Mouse (Mus musculus) liver, embryonic 13.5 days (tissue): ENCODE data around the gene Tbc1d17. TPM values are rescaled to one million over a fixed set of nuclear protein-coding genes. Genes with fewer than 3 reads are reported as not detected.
A peak's percentile ranks its signal among the peaks of the same experiment; 100 is the strongest.

ENCODE experiments used
- ATAC-seq: fragments of 200-750 bp; cut with Nextera tagmentation; 2 replicates; pipeline ENCODE4 v1.8.0; 2017; ENCODE audit warnings: low read depth, mild to moderate bottlenecking, moderate number of reproducible peaks, moderate library complexity
- DNase-seq: peaks from one replicate; pipeline ENCODE4 v3.0.0; 2022
- H3K27ac ChIP-seq: fragments of 300-500 bp; sonication (generic); 2 replicates; pipeline ENCODE4 v1.5.1; 2015; ENCODE audit warnings: moderate library complexity, mild to moderate bottlenecking, inconsistent platforms
- H3K27me3 ChIP-seq: fragments of 300-500 bp; sonication (generic); 2 replicates; pipeline ENCODE4 v1.6.1; 2015; ENCODE audit warnings: mild to moderate bottlenecking, inconsistent platforms
- H3K36me3 ChIP-seq: fragments of 300-500 bp; sonication (generic); 2 replicates; pipeline ENCODE4 v1.6.1; 2015; ENCODE audit warnings: mild to moderate bottlenecking, inconsistent platforms
- H3K4me1 ChIP-seq: fragments of 300-500 bp; sonication (generic); replicated peaks from 2 replicates; pipeline ENCODE4 v1.6.1; 2015; ENCODE audit warnings: inconsistent platforms
- H3K4me2 ChIP-seq: fragments of 300-500 bp; sonication (generic); 2 replicates; pipeline ENCODE4 v1.6.1; 2015; ENCODE audit warnings: inconsistent platforms, mild to moderate bottlenecking, moderate library complexity
- H3K4me3 ChIP-seq: fragments of 300-500 bp; sonication (generic); replicated peaks from 2 replicates; pipeline ENCODE4 v1.5.1; 2015; ENCODE audit warnings: mild to moderate bottlenecking, inconsistent platforms
- H3K9ac ChIP-seq: fragments of 300-500 bp; sonication (generic); 2 replicates; pipeline ENCODE4 v1.6.1; 2015; ENCODE audit warnings: mild to moderate bottlenecking, inconsistent platforms
- H3K9me3 ChIP-seq: fragments of 300-500 bp; sonication (generic); replicated peaks from 2 replicates; pipeline ENCODE4 v1.6.1; 2016; ENCODE audit warnings: inconsistent platforms
- WGBS: fragments of 180-500 bp; shearing (Covaris S2); methylation state at CpG from one replicate; pipeline ENCODE4 v1.1.7; 2015; ENCODE audit not compliant: insufficient replicate concordance; 5-methylcytosine and 5-hydroxymethylcytosine counted together
- polyA plus RNA-seq: library from polyadenylated mRNA; unstranded; fragments of >200 nt; fragmentation: Nextera tagmentation; extraction: Ambion mirVana; gene quantifications from 2 replicates; pipeline ENCODE4 v1.2.1, GENCODE M21; 2015

Gene Tbc1d17
- polyA plus RNA-seq, 1 experiment from 2014 or later: 29.0 TPM

DNA sequence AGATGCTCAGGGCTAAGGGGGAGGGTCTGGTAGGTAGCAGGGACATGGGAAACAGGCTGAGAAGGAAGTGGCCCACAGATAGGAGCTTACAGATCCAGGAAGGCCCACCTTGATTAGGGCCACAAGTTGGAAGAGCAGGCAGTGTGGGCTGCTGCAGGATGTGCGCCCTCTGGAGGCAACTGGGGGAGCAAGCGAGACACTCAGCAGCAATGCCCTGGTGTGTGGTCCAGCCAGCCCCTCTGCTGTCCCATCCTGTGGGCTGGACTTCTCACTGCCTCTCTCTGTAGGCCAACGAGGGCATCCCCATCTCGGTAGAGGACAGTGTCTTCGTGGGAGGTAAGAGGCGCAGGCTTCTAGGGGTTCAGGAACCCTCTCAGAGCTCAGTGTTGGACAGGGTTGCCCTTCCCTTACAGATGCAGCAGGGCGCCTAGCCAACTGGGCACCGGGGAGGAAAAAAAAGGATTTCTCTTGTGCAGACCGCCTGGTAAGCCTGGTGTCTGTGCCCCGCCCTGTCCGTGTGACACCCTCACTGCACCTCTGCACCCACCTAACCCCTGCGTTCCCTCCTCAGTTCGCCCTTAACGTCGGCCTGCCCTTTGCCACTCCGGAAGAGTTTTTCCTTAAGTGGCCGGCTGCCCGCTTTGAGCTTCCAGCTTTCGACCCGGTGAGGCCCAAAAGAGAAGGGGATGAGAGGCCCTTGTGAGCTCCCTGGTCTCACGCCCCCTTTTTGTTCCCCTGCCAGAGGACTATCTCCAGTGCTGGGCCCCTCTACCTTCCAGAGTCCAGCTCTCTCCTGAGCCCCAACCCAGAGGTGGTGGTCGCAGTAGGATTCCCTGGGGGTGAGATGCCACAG lies 11.9 kb upstream of the Tbc1d17 start:
- H3K36me3 ChIP-seq: peaks cover 57% of the 10 kb centered on the region
- H3K9me3 ChIP-seq: no peaks in the 10 kb centered on the region
- H3K4me1 ChIP-seq: peaks cover 63% of the 10 kb centered on the region
- peak; percentile 54 for DNase-seq
- no peak overlapping the region for H3K9ac ChIP-seq
- H3K27me3 ChIP-seq: no peaks in the 10 kb centered on the region
- WGBS: 57% methylated on average over 22 of the region's 22 CpGs
- ATAC-seq: no peak; the same call in 1 of the 2 replicates
- no peak overlapping the region; the same call in 1 of the 2 replicates for H3K27ac ChIP-seq
- H3K4me3 ChIP-seq: no peak overlapping the region
- H3K4me2 ChIP-seq: no peak overlapping the region

DNA sequence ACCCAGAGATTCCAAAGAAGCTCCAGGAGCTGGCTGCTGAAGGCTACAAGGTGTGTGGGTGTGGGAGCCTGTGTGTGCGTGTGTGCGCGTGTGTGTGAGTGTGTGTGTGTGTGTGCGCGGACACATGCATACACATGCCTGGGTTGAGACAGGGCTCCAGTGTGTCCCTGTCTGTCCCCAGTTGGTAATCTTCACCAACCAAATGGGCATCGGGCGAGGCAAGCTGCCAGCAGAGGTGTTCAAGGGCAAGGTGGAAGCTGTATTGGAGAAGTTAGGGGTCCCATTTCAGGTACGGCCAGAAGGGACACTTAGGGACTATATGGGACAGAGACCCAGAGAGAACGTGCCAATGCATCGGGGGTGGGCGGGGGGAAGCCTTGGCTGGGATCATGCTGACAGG lies 11.0 kb upstream of the Tbc1d17 start:
- Histone ChIP-seq H3K27ac (no peak overlapping the region; the same call in 1 of the 2 replicates), H3K4me1 (peaks cover 63% of the 10 kb centered on the region), H3K27me3 (no peaks in the 10 kb centered on the region), H3K9me3 (no peaks in the 10 kb centered on the region), H3K4me3 (no peak overlapping the region), H3K9ac (no peak overlapping the region), H3K4me2 (no peak overlapping the region), H3K36me3 (peaks cover 49% of the 10 kb centered on the region)
- ATAC-seq (no peak), DNase-seq (no peak)
- 84% methylated on average over 11 of the region's 11 CpGs for WGBS

DNA sequence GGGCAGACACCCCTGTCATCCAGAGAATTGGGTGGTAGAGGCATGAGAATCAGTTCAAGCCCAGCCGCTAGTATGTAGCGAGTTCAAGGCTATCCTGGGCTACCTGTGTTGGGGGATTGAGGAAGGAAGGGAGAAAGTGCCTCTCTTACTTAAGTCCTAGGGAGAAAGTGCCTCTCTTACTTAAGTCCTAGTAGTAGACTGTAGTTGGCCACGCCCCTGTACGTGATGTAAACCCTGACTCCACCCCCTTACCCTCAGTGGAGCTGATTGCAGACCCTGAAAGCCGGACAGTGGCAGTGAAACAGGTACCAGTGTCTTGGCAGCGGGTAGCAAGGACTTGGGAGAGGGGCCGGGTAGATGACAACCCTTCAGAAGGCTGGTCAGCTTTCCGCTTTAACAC lies 9.0 kb upstream of the Tbc1d17 start:
- H3K9me3 ChIP-seq: no peaks in the 10 kb centered on the region
- DNase-seq (peak; percentile 76), ATAC-seq (no peak)
- WGBS: 22% methylated on average over 8 of the region's 8 CpGs
- H3K36me3 ChIP-seq: peaks cover 36% of the 10 kb centered on the region
- no peaks in the 10 kb centered on the region for H3K27me3 ChIP-seq
- H3K27ac ChIP-seq: peak overlapping the region; percentile 99
- H3K4me1 ChIP-seq: peaks cover 76% of the 10 kb centered on the region
- peak overlapping the region; percentile 96 for H3K4me2 ChIP-seq
- peak overlapping the region; percentile 77 for H3K4me3 ChIP-seq
- peak overlapping the region; percentile 91 for H3K9ac ChIP-seq

DNA sequence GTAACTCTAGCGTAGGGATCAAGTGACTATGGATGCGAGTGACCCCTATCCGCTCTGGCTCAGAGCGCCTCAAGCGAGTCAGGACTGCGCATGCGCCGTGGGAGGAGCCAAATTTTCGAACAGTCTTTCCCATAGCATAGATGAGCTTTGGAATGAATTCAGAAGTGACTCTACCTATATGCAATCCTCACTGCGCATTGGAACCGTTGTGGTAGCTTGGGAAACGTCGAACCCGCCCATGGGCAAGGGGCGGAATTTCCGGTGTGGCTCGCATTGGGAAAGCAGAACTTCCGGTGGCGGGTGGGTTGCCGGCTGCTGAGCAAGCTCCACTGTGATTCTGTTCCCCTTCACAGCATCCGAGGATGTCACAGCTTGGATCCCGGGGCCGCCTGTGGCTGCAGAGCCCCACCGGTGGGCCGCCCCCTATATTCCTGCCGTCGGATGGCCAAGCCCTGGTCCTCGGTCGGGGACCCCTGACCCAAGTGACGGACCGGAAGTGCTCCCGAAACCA lies 8.2 kb upstream of the Tbc1d17 start, which contains the start of gene Pnkp:
TSS of gene Pnkp (plus strand) at position 98 of the 511 bp plus-strand sequence.
- peak; percentile 80 for DNase-seq

DNA sequence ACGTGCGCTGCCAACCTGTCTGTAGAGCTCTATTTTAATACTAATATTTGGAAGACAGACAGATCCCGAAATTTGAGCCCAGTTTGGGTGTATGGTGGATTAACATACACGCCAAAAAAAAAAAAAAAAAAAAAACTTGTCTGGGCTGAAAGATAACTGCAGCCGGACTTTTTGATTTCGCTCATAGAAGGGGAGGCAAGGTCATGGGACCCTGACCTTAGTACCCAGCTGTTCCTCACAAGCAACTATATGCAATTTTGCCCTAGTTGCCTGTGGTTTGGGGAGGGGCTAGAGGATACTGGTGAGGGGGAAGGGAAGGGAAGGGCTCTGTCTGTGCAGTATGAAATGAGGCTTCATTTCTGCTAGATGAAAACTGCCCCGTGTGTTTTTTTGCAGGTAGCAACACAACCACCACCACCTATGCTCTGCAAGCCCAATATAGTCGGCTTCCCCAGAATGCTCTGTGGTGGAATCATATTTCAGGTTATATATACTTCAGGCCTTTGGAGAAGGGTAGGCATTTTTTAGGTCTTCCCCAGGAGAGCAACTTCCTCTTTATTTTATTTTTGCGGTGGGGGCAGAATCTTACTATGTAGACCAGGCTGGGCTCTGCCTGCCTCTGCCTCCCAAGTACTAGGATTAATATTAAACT lies 7.5 kb upstream of the Tbc1d17 start:
- Histone ChIP-seq H3K27ac (peak overlapping the region; percentile 99), H3K4me1 (peaks cover 90% of the 10 kb centered on the region), H3K9ac (peak overlapping the region; percentile 91), H3K36me3 (peaks cover 36% of the 10 kb centered on the region), H3K27me3 (no peaks in the 10 kb centered on the region), H3K4me2 (peak overlapping the region; percentile 96), H3K4me3 (peak overlapping the region; percentile 77), H3K9me3 (no peaks in the 10 kb centered on the region)
- ATAC-seq (no peak), DNase-seq (no peak)
- WGBS: 19% methylated on average over 9 of the region's 9 CpGs

More for the DNA sequence above, 8.2 kb upstream of the Tbc1d17 start, which contains the start of gene Pnkp:
- Histone ChIP-seq H3K36me3 (peaks cover 36% of the 10 kb centered on the region), H3K9ac (peak within 1 kb of the TSS; percentile 91), H3K27me3 (no peaks in the 10 kb centered on the region), H3K27ac (peak within 1 kb of the TSS; percentile 99), H3K4me2 (peak within 1 kb of the TSS; percentile 96), H3K4me1 (peaks cover 84% of the 10 kb centered on the region), H3K4me3 (peak within 1 kb of the TSS; percentile 77), H3K9me3 (no peaks in the 10 kb centered on the region)
- peak; percentile 13 for ATAC-seq
- WGBS: under 1% methylated on average over 32 of the region's 32 CpGs

DNA sequence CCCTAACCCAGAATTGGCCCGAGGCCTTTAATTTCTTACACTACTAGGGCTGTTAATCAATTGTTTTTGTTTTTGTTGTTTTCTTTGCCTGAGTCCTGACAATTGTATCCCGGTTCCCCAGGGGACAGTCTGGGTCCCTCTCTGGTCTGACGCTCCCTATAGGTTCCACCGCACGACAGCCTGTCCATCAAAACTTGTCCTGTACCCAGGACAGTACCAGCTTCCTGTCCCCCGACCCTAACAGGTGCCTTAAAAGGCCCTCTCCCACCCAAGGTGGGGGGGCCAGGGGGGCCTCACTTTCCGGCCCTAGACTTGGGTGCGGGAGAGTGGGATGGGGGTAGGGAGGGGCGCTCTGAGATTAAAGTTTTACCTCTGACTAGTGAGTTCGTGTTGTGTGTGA lies 6.2 kb upstream of the Tbc1d17 start:
- H3K4me1 ChIP-seq: peaks cover 89% of the 10 kb centered on the region
- WGBS: 40% methylated on average over 10 of the region's 10 CpGs
- no peaks in the 10 kb centered on the region for H3K27me3 ChIP-seq
- H3K27ac ChIP-seq: peak overlapping the region; percentile 99
- no peaks in the 10 kb centered on the region for H3K9me3 ChIP-seq
- peak overlapping the region; percentile 77 for H3K4me3 ChIP-seq
- DNase-seq (no peak), ATAC-seq (no peak)
- H3K36me3 ChIP-seq: peaks cover 34% of the 10 kb centered on the region
- peak overlapping the region; percentile 91 for H3K9ac ChIP-seq
- H3K4me2 ChIP-seq: peak overlapping the region; percentile 96

DNA sequence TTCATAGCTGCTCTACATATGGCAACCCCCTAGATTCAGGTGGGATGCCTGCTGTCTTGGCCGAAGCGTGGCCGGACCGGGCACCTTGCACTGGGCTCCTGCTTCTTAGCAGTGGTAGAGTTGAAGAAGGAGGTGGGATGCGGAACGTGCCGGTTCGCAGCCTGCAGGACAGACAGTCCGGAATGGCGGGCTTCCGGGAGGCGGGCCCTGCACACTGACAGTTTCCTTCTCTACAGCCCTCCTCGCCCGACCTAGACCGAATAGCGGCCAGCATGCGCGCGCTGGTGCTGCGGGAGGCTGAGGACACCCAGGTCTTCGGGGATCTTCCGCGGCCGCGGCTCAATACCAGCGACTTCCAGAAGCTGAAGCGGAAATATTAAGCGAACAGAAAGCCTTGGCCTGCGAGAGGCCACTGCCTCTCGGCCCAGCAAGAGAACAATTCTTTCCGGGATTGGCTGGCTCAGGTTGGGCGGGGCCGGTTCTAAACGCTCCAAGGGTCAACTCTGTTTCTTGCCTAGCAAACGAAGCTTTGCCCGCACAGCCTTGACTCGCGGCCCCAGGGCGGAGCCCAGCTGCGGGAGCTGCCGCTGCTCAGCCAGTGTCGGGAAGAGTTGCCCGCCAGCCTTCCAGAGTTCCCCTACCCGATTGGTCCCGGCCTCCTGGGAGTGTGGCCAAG lies 5.6 kb upstream of the Tbc1d17 start:
- peak; percentile 75 for ATAC-seq
- under 1% methylated on average over 45 of the region's 45 CpGs for WGBS

DNA sequence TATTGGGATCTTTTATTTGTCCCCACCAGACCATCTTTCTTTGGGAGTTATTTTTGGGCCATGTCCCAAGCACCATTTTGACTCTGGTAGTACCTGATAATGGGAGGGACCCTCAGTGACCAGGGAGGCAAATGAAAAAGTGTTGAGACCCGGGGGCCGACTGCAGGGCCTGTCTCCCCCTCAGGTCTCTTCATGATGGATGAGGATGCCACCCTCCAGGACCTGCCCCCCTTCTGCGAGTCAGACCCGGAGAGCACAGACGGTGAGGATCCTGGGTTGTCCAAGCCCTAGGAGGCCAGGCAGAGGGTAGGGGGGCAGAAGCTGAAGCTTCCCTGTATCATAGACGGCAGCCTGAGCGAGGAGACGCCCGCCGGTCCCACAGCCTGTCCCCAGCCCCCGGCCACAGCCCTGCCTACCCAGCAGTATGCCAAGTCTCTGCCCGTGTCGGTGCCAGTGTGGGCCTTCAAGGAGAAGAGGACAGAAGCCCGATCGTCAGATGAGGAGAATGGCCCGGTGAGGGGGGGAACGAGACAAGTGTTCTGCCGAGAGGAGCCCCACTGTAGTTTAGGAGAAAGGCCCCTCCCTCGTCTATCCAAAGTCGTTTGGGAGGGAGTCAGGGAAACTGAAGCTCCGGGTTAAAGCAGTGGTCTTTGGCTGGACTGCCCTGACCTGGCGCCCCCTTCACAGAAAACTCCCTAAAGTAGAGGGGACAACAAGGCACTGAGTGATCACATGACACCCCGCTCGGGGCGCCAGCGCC lies 4.9 kb upstream of the Tbc1d17 start:
- Histone ChIP-seq H3K27ac (peak overlapping the region; percentile 99), H3K9ac (peak overlapping the region; percentile 91), H3K27me3 (no peaks in the 10 kb centered on the region), H3K4me2 (peak overlapping the region; percentile 96), H3K4me1 (peaks cover 77% of the 10 kb centered on the region), H3K4me3 (peak overlapping the region; percentile 77), H3K36me3 (peaks cover 25% of the 10 kb centered on the region), H3K9me3 (no peaks in the 10 kb centered on the region)
- WGBS: 17% methylated on average over 26 of the region's 26 CpGs
- ATAC-seq: peak; percentile 10
- DNase-seq: no peak

More for the DNA sequence above, 5.6 kb upstream of the Tbc1d17 start:
- peak overlapping the region; percentile 96 for H3K4me2 ChIP-seq
- DNase-seq: peak; percentile 86
- H3K27me3 ChIP-seq: no peaks in the 10 kb centered on the region
- no peaks in the 10 kb centered on the region for H3K9me3 ChIP-seq
- peak overlapping the region; percentile 99 for H3K27ac ChIP-seq
- H3K4me1 ChIP-seq: peaks cover 84% of the 10 kb centered on the region
- peaks cover 29% of the 10 kb centered on the region for H3K36me3 ChIP-seq
- H3K4me3 ChIP-seq: peak overlapping the region; percentile 77
- H3K9ac ChIP-seq: peak overlapping the region; percentile 91

DNA sequence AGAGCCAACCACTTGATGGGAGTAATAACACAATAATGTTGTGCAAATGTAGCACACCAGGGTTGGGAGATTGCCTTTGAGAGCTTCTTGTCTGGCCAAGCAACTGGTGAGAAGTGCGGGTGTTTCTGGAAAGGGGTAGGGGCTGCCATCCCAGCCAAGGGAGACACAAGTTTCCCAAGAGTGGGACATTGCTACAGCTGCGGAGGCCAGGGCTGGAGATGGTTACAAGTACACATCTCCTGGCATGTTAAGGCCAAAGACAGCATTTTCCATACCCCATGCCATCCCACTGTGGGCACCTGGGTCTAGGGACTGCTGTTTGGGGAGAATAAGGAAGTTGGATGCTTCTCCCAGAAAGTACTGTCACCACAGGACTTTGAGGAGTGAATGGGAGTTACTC lies 4.2 kb upstream of the Tbc1d17 start:
- DNase-seq (no peak), ATAC-seq (no peak)
- peak overlapping the region; percentile 91 for H3K9ac ChIP-seq
- H3K36me3 ChIP-seq: peaks cover 25% of the 10 kb centered on the region
- H3K27ac ChIP-seq: peak overlapping the region; percentile 99
- H3K27me3 ChIP-seq: no peaks in the 10 kb centered on the region
- H3K9me3 ChIP-seq: no peaks in the 10 kb centered on the region
- 86% methylated on average over 2 of the region's 2 CpGs for WGBS
- H3K4me1 ChIP-seq: peaks cover 73% of the 10 kb centered on the region
- peak overlapping the region; percentile 96 for H3K4me2 ChIP-seq
- H3K4me3 ChIP-seq: peak overlapping the region; percentile 77

DNA sequence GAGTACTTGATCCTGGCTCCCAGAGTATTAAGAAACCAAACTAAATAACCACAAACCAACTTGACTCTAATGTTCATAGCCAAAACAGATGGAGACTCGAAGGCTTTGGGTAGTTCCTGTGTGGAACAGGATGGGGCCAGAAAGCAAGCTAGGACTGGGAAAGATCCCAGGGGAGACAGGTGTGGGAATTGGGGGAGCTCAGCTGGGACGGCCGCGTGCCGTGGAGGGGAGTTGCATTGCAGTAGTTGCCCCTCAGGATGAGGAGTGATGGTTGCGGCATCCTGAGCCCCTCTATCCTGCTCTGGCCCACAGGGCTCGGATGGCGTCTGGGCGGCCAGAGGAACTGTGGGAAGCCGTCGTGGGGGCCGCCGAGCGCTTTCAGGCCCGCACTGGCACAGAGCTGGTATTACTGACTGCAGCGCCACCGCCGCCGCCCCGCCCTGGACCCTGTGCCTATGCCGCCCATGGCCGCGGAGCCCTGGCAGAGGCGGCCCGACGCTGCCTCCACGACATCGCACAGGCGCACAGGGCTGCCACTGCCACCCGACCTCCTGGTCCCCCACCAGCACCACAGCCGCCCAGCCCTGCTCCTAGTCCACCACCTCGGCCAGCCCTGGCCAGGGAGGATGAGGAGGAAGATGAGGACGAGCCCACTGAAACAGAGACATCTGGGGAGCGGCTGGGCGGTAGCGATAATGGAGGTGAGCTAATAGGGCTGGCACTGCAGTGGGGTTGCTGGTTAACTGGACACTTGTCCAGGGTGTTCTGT lies 3.6 kb upstream of the Tbc1d17 start:
- Histone ChIP-seq H3K9me3 (no peaks in the 10 kb centered on the region), H3K4me1 (peaks cover 73% of the 10 kb centered on the region), H3K9ac (0 out of 2 replicates have a peak overlapping the region, but pooled peaks have one; percentile 91), H3K4me2 (peak overlapping the region; percentile 96; the same call in 1 of the 2 replicates), H3K36me3 (peaks cover 25% of the 10 kb centered on the region), H3K27me3 (no peaks in the 10 kb centered on the region), H3K27ac (peak overlapping the region; percentile 99), H3K4me3 (peak overlapping the region; percentile 77; the same call in 1 of the 2 replicates)
- 85% methylated on average over 36 of the region's 36 CpGs for WGBS
- no peak for ATAC-seq
- DNase-seq: no peak
